Mouse (Mus musculus) gastrocnemius, adult 18-20 months (tissue): ENCODE measurements at regions not wholly inside any gene's neighbourhood (a gene's known extent, or its start where the extent isn't known, plus 50 kb on each side); places are given as distances from the start of the nearest gene placed in this dataset.

Experiments
- DNase-seq: peaks from one replicate; pipeline ENCODE4 v3.0.0; 2021; ENCODE audit warnings: low spot score

GRCm38 (mm10) chr8:96349503-96349902 lies 461.2 kb upstream of the Got2 start:
- DNase-seq, result no peak

DNA sequence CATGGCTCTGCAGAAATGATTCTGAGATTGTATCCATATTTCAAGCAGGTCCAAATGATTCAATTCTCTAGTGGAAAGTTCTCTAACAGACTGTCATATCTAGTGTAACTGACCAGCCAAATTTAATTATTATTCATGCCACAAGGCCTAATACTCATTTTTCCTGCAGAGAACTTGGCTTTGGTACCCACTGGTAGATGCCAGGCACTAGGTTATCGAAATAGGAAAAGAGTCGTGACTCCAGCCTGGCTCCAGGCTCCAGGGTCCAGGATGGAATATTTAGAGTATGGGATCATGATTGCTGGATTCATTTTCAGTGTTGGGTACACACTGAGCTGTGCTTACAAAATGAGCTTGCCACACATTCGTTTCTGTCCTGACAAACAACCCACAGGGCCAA lies 452.4 kb upstream of the Got2 start:
- DNase-seq, result no peak

- DNase-seq, result no peak
Measured at GRCm38 (mm10) chr8:96318367-96318766, 430.0 kb upstream of the Got2 start.

DNA sequence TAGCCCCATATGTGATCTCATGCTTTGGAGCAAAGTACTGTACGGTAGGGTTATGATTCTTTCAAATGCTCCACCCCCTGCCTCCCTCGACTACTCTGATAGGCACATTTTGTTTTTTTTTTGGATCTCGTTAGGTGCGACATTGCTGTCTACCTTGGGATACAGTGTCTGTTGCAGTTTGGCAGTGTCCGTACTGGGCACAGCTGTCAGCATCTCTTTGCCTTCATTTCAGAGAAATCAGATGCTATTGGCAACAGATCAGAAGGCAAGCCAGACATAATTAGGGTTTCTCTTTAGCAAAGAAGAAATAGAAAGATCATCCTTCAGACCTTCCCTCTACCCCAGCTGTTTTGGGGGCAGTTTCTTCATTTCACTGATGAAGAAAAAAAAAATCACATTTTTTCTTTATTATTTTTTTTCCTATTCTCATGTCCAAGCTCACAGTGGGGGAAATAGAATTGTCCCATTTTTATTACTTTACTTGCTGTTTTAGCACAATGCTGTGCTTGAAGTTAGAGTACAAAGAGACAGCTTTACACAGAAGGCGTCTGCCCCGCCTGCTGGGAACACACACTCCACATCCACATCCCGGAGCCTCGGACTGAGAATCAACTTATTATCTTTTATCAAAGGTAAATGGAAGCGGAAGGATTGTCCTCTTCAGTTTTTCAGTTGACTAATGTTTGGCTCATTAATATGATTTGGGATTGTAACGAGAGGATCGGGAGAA lies 420.8 kb upstream of the Got2 start:
- DNase-seq, result no peak

DNA sequence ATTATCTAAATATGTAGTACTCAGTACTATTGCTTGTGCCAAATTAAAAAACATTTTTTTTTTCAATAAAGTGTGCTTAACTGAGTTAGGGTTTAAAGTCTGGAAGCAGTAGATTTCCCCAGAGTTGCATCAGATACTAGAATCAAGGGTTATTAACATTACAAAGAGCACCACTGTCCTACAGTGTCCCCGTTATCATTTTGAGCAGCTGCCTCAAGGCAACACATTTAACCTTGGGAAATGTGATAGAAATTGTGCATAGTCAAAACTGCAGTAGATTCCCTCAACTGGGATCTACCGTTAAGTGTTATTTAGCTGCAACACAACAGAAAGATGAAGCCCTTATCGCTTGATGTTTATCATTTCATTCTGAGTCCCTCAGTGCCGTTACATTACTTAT lies 408.3 kb upstream of the Got2 start:
- no peak for DNase-seq

- no peak for DNase-seq
Measured at GRCm38 (mm10) chr8:96290740-96291139, 402.4 kb upstream of the Got2 start.

GRCm38 (mm10) chr8:96289519-96289918 lies 401.2 kb upstream of the Got2 start:
- no peak for DNase-seq

- DNase-seq, result no peak
Measured at GRCm38 (mm10) chr8:96288525-96288924, 400.2 kb upstream of the Got2 start.

DNA sequence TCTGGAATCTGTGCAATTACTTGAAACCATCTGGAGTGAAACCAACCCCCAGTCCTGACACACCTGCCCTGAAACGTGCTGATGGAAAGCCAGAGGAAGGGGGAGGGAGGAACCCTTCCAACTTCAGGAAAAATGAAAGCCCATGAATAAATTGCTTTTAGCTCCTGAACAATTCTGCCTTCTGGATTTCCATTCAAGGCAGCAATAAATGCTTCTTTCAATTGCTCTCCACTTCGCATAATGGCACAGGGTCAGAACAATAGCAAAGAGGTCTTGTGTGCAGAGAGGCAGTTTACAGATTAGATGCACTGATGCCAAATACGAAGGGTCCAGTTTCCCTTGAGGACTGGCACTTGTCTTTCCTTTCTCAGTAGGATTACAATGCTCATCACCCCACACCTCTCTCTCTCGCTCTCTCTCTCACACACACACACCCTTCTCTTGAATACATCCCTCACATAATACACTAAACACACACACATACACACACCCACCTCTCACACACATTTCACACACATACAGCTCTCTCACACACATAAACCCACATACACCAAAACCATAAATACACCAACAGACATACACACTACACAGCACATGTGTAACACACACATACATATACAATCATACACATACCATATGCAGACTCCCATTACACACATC lies 389.3 kb upstream of the Got2 start:
- DNase-seq, result no peak

DNA sequence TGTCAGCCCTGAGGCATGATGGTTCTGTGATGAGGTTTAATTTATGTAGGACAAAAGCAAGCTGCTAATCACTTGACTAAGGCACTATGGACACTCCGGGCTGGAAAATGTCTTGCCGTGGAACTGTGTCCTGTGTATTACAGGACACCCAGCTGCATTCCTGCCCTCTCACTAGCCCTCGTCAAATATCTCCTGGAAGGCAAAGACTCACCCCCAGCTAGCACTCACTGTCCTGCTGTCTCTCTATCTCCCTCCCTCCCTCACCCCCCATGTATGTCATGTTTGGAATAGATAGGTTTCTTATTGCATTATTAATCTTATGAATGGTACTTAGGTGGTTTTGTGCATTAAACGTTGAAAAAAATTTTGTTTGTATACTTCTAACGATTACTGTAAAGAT lies 388.7 kb upstream of the Got2 start:
- no peak for DNase-seq

GRCm38 (mm10) chr8:96256294-96256693 lies 367.9 kb upstream of the Got2 start:
- DNase-seq, result no peak

DNA sequence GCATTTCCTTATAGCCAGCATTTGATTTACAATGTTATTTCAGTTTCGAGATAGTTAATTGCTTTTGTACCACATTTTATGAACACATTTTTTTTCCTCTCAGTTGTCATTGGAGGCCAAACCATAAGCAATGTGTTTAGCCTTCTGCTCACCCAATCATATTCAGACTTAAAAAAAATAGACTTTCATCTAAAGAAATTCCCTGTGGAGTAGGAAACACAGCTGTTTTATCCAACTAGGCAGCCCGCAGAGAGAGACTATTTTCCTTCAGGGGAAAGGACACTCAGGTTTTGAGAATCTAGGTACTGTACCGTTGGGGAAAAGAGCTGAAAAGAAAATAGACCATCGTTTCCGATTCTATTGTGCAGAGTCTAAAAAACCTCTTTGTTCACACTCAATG lies 367.5 kb upstream of the Got2 start:
- no peak for DNase-seq

GRCm38 (mm10) chr8:96246017-96246416 lies 357.7 kb upstream of the Got2 start:
- DNase-seq, result peak; percentile 1

- no peak for DNase-seq
Measured at GRCm38 (mm10) chr8:96244549-96245152, 356.3 kb upstream of the Got2 start.

DNA sequence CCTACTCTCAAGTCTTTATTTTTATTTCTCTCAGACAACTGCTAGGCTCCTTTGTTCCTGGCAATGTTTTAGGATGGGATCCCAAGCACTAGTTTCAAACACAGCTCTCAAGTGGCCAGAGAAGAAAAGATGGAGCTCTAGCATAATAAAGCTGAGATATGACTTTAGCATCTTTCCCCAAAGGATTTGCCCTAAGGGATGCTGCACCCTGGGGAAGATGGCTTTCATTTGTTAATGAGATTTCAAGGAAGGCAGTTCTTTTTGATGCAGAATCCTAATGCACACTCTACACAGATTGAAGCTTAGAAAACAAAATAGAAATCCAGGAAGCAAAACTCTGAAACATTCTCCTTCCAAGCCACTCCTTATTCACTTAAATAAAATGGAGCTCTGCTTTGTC lies 350.1 kb upstream of the Got2 start:
- DNase-seq, result no peak

DNA sequence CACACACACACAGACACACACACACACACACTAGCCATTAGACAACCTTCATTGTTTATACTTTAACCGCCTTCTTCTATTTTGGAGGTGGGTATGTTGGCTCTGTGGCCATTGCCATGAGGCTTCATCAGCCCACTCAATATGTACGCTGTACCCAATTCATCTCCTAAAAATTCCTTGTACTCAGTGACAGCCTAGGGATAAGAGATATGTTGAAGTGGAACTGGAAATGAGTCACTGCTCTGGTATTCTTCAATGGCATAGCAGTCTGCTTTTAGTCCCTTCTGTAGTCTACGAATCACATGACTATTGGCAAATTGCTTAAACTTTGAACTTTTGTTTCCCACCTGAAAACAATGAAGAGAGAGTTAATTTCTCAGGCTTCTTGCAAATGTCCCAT lies 349.6 kb upstream of the Got2 start:
- DNase-seq, result no peak

GRCm38 (mm10) chr8:96230412-96230811 lies 342.1 kb upstream of the Got2 start:
- no peak for DNase-seq
